In the genomic region with DNA sequence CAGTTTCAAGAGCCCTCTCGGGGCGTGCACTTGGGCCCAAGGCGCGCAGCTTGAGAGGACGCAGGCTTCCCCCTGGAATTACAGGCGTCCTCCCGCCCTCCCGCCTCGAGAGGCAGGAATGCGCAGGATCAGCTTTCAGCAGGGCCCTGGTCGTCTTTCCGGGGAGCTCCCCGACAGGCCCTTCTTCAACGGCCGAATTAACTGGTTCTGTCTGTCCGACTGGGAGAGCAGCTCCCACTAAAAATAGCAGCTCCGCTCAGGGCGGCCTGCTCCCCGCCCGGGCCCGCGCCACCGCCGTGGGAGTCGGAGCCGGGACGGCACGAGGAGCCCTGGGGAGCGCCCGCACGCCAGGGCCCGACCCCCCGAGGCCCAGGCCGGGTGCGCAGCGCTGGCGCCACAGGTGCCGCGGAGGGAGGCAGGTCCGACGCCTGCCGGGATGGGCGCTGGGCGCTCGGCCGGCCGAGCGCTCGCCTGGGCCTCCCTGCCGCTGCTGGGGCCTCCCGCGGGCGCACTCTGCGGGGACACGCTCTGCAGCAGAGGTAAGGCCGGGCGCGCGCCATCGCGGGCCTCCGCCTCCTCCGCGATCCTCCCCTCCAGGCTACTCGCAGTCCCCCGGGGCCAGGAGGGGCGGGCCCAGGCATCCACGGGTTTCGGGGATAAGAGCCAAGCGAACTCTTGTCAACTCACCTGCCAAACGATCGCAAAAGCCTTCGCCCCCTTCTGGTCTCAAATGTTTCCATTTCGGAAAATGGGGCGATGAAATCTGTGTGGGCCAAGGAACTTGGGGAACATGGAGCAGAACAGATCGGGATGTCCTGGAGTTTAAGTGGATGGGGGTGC, we compare ENCODE assay signal across 8 mouse cellular contexts. TPM values are rescaled to one million over a fixed set of nuclear protein-coding genes. Genes with fewer than 3 reads are reported as not detected.
DNase-seq lines count a peak whose midpoint lies in the region; ATAC-seq lines count a peak whose summit lies in the region.

No protein-coding gene starts in this region.

- H3K27ac ChIP-seq in embryonic facial prominence, embryonic 10.5 days (replicated peaks): peak overlapping the region; percentile 86
- H3K27ac ChIP-seq in heart, embryonic 14.5 days (replicated peaks in 1 of 2; ENCODE audit: control insufficient read depth in 1 of 2, insufficient read depth in 1 of 2, low read depth in 2 of 2, low read length in 2 of 2): peak overlapping the region; percentile 93 to 97
- peak overlapping the region; percentile 91 for H3K27ac ChIP-seq in stomach, embryonic 16.5 days (ENCODE audit: low read length)

- peak overlapping the region; percentile 71 for H3K4me2 ChIP-seq in heart, embryonic 14.5 days (ENCODE audit: low read length)
- peak overlapping the region; percentile 97 for H3K4me2 ChIP-seq in stomach, embryonic 16.5 days (ENCODE audit: low read depth, low read length)

- WGBS in embryonic facial prominence, embryonic 10.5 days: under 1% methylated on average over 76 of the region's 76 CpGs
- WGBS in heart, embryonic 14.5 days: under 1% methylated on average over 76 of the region's 76 CpGs
- WGBS in stomach, embryonic 16.5 days: 1% methylated on average over 76 of the region's 76 CpGs

- peaks cover 96% of the 10 kb centered on the region for H3K27me3 ChIP-seq in embryonic facial prominence, embryonic 10.5 days (replicated peaks; ENCODE audit: low read depth, poor library complexity, severe bottlenecking)
- no peaks in the 10 kb centered on the region; the same call in 1 of the 2 replicates for H3K27me3 ChIP-seq in heart, embryonic 14.5 days (ENCODE audit: control insufficient read depth, insufficient read depth, low read length)
- no peaks in the 10 kb centered on the region for H3K27me3 ChIP-seq in stomach, embryonic 16.5 days (ENCODE audit: control insufficient read depth, insufficient read depth, low read length)

- H3K9me3 ChIP-seq in embryonic facial prominence, embryonic 10.5 days: no peaks in the 10 kb centered on the region
- no peaks in the 10 kb centered on the region for H3K9me3 ChIP-seq in heart, embryonic 14.5 days (ENCODE audit: control insufficient read depth, low read length)
- no peaks in the 10 kb centered on the region for H3K9me3 ChIP-seq in stomach, embryonic 16.5 days (replicated peaks; ENCODE audit: control insufficient read depth, low read length)

- peak; percentile 63 to 74 for DNase-seq in urinary bladder, adult 18-20 months (ENCODE audit: low spot score in 2 of 2)
- no peak for DNase-seq in urinary bladder, postnatal 10 days (ENCODE audit: low spot score)
- peak; percentile 74 for DNase-seq in embryonic facial prominence, embryonic 10.5 days (ENCODE audit: low spot score)
- DNase-seq in kidney, postnatal 10 days: peak; percentile 82
- peak; percentile 82 to 89 for DNase-seq in lung, postnatal 4 days
- DNase-seq in layer of hippocampus, postnatal 36 days: no peak

- H3K9ac ChIP-seq in heart, embryonic 14.5 days (ENCODE audit: low read length): peak overlapping the region; percentile 78
- H3K9ac ChIP-seq in stomach, embryonic 16.5 days (ENCODE audit: low read length): peak overlapping the region; percentile 90

- no peaks in the 10 kb centered on the region for H3K36me3 ChIP-seq in embryonic facial prominence, embryonic 10.5 days (replicated peaks)
- H3K36me3 ChIP-seq in heart, embryonic 14.5 days (ENCODE audit: control insufficient read depth, insufficient read depth, low read length): no peaks in the 10 kb centered on the region
- H3K36me3 ChIP-seq in stomach, embryonic 16.5 days (ENCODE audit: control insufficient read depth, insufficient read depth, low read length): no peaks in the 10 kb centered on the region

- H3K4me1 ChIP-seq in embryonic facial prominence, embryonic 10.5 days: peaks cover 49% of the 10 kb centered on the region
- peaks cover 30 to 52% of the 10 kb centered on the region in 2 experiments for H3K4me1 ChIP-seq in heart, embryonic 14.5 days (ENCODE audit: control insufficient read depth in 2 of 2, insufficient read depth in 2 of 2, low read length in 2 of 2)
- H3K4me1 ChIP-seq in stomach, embryonic 16.5 days (ENCODE audit: control insufficient read depth, insufficient read depth, low read length): peaks cover 23% of the 10 kb centered on the region

- ATAC-seq in heart, embryonic 14.5 days (ENCODE audit: insufficient number of reproducible peaks, insufficient read depth, low FRiP score, low read depth): peak; percentile 51
- ATAC-seq in stomach, embryonic 16.5 days (ENCODE audit: insufficient read depth, low FRiP score): peak; percentile 67

- H3K4me3 ChIP-seq in embryonic facial prominence, embryonic 10.5 days: peak overlapping the region; percentile 68
- peak overlapping the region; percentile 67 to 69 for H3K4me3 ChIP-seq in heart, embryonic 14.5 days (ENCODE audit: control insufficient read depth in 1 of 2, insufficient read depth in 1 of 2, low read depth in 1 of 2, low read length in 2 of 2)
- peak overlapping the region; percentile 46 for H3K4me3 ChIP-seq in stomach, embryonic 16.5 days (replicated peaks; ENCODE audit: low read length)

RNA-seq across cellular contexts. Expression of gene Dab2ip, which starts 23.7 kb away (rescaled TPM):
- polyA plus RNA-seq in embryonic facial prominence, embryonic 10.5 days (2016; fragmentation: Nextera tagmentation; extraction: Ambion mirVana): 34.7 and 35.4 TPM in 2 replicates
- polyA plus RNA-seq in heart, embryonic 14.5 days (2014; fragmentation: Nextera tagmentation; extraction: Ambion mirVana): 46.6 and 49.8 TPM in 2 replicates
- 29.2 and 31.2 TPM in 2 replicates for polyA plus RNA-seq in stomach, embryonic 16.5 days (2015; fragmentation: Nextera tagmentation; extraction: Ambion mirVana)
- total RNA-seq in layer of hippocampus, postnatal 36 days (2021): 100 to 1,000 TPM; 102 to 108 TPM

Comparison
In these comparisons a context has a peak if more than half of its experiments do, and no peak if none do; other contexts are left out.
1. DNase-seq: peak in urinary bladder, adult 18-20 months (2 of 2), embryonic facial prominence, embryonic 10.5 days (single experiment), kidney, postnatal 10 days (single experiment) and lung, postnatal 4 days (2 of 2); none in urinary bladder, postnatal 10 days (single experiment) and layer of hippocampus, postnatal 36 days (0 of 2).
2. Peak in every context shown above with its lines, with median percentiles within 50 percentile points of each other: H3K27ac ChIP-seq and H3K4me3 ChIP-seq.